Mouse (Mus musculus) thymus, postnatal 4 days (tissue): ENCODE measurements at regions not wholly inside any gene's neighbourhood (a gene's known extent, or its start where the extent isn't known, plus 50 kb on each side); places are given as distances from the start of the nearest gene placed in this dataset.

ENCODE experiments used
- DNase-seq: peaks from one replicate; pipeline ENCODE4 v3.0.0; 2021

DNA sequence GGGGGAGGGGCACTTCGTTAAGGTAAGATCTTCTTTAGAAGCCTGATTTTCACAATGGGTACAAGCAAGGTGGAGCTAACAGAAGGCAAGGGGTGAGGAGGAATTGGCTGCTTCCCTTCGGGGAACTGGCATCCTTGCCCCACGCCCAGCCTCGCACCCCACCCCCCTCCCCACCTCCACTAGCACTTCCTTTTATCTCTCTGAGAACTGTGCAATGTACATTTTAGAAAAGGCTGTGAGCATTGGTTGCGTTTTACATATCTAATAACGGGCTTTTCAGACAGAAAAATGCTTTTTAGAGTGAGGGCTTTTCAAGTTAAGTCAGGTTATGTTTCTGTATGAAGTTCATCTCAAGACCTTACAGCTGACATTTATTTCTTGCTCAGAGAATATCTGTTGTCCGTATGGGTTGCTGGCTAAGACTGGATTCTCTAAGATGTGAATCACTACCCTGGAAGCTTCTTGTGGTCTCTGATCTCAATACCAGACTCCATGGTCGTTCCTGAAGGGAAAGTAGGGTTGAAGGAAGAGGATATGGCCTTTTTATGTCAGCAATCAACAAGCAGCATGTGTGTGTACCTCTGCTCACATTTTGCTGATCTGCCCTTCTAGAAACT lies 199.1 kb downstream of the Klf6 start:
- no peak for DNase-seq

DNA sequence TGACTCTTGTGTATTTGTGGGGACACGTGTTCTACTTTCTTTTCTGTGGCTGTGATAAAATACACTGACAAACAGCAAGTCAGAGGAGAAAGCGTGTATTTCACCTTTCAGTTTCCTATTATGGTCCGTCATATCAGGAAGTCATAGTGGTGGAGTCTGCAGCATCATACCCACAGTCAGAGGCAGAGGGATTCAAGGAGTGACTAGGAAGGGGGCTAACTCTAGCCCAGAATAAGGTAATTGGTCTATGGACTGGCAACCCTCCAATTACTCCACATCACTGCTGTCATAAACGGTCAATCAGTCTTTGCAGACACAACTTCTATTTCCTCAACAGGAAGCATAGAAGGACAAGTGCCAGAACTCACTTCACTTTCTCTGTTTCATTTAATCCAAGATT lies 201.0 kb downstream of the Klf6 start:
- DNase-seq, result no peak

DNA sequence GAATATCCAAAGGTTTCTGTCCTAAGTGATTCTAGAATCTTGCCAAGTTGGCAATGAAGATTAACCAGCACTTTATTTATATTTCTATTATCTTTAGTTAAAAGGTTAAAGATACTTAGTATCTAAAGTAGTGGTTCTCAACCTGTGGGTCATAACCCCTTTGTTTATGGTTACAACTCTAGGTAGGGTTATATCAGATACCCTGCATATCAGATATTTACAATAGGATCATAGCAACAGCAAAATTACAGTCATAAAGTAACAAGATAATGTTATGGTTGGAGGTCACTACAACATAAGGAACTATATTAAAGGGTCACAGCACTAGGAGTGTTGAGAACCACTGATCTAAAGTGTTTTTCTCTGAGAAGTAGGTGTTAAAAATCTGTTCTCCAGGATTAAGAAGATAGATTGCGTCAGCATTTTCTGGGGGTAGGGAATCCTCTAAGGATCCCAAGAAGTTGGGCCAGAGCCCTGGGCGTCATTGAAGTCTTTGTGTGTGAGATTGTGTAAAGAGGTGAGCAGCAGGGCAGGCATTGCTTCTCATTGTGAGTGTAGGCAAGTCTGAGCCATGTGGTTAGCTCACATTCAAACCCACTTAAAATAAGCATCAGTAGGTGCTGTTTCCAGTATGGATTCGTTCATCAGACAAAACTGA lies 201.6 kb downstream of the Klf6 start:
- DNase-seq, result no peak

DNA sequence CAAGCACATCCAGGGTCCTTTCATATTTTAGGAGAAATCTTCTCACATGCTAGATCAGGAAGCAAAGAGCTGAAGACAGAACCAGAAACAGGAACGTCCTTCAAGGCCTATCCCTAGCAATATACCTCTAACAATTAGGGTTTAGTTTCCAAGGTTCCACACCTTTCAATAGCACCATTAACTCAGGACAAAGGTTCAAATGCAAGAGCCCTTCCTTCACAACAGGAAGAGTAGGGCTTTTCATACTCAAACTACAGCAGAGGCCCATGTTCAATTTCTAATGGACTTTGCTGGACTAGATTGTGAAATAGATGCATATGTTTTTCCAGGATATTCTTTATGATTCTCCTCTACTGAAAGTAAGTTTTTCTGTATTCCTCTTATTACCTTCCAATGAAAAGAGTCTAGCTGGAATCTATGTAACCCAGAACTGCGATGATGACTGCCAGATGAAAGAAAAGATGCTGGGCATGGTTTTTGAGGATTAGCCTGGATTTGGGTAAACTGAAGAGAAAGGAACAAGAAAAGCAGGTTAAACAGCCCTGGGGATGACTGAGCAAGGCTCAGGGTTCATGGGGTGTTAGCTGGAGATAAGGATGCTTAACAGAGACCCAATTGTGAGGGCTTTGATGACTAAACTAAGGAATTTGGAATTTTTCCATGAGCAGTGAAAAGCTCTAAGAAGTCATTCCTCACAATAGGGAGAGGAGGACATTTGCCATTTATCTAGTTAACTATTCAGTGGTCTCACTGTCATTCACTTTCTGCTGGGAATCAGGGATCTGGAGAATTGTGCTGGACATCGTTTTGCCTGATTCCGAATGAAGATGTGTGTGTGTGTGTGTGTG lies 215.9 kb downstream of the Klf6 start:
- DNase-seq, result no peak

DNA sequence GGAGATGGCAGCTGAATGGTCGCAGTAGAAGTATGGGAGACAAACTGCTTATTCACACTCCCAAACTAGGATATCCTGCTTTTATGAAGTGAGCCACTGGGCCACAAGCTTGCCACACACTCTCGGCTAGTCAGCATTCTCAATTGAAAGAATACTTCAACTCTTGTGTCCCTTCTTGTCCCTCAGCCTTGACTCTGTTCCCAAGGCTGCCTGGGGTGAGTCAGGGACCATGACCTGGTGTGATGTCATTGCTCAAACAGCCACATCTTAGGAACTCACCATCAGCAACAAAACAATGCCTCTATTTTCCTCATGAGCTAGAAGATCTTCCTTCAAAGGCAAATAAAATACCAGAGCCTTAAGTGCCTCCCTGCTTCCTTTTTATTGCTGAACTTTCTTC lies 224.6 kb downstream of the Klf6 start:
- no peak for DNase-seq

DNA sequence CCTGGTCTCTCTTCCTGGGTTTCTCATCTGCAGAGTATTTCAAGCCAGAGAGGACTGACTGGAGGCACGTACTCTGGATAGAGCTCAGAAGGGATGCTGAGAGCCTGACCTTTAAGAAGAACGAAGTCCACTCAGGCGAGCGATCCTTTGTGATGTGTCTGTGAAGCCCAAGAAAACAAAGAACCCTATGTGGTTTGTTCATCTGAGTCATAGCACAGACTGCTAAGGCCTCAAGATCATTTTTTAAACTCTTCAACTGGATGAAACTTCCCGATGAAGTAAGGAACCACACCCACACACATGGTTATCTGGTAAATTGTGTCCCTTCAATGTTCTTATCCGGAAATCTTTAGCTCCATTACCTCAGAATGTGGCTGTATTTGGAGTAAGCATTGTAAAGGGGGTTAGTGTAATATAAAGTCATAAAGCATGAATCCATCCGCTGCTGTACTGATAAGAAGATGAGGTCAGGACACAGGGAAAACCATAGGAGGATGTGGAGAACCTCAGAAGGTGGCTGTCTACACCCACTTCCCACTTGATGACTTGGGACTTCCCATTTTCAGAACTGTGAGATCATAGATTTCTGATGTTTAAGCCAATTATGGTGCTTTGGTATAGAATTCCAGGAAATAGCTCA lies 247.9 kb downstream of the Klf6 start:
- no peak for DNase-seq

DNA sequence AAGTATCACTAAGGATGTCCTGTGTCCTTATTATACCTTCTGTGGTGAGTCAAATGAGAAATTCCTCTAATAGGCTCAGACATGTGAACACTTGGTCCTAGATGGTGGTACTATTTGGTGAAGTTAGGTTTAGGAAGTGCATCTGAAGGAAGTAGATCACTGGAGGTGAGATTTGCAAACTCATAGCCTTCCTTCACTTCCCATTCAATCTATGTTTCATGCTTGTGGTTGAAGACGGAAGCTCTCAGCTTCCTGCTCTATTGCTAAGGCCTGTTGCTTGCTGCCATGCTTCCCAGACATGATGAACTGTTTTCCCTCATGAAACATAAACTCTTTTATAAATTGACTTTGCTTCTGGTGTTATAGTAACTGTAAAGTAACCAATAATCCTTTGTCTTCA lies 258.4 kb downstream of the Klf6 start:
- no peak for DNase-seq

DNA sequence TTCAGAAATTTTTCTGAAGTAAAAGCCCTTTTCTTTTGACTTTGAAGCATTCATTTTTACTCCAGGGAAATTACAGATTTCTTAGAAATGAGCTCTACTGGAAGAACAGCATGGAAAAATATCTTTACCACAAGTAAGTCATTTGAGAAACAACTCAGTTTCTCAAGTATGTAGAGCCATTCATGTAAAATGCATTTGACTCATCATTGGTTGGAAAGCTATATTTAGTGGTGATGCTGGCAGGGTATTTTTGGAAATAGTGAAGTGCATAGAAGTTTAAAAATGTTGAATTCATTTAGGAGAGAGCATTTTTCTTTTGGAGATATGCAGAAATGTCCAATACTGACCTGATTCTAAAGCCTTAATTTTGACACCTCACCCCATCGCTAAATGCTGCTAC lies 266.0 kb downstream of the Klf6 start:
- DNase-seq, result no peak

DNA sequence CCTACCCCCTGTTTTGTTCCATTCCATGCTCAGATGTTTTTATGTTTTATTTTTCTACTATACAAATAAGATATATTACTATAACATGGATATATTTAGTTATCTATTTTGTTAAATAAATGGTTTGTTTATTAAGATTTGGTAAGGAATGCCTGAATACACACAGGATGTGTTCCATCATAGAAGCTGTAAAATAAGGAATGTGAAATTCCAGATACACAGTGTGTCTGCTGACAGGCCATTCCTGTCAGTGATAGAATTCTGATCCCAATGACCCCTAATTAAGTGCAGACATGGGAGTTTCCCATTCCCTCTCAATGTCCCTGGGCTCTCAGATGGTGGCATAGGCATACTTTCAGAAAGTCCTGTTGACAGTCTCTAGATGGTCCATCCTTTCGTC lies 267.6 kb downstream of the Klf6 start:
- DNase-seq, result no peak

DNA sequence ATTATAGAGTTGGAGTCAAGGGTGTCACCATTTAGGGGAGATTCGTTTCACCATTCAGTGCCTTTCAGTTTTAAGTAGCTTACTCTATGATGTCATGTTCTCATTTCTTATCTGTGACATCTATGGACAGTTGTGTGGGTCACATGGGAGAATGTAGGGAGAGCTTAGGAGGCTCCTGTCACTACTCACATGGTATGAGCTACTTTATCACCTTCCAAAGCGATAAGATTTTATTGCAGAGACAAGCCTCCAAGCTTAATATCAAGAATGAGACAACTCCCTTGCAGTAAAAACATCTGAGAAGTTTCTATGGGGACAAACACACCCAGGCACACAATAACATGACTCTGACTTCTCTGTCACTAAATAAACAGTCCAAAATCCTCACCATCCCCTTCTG lies 270.1 kb downstream of the Klf6 start:
- no peak for DNase-seq

DNA sequence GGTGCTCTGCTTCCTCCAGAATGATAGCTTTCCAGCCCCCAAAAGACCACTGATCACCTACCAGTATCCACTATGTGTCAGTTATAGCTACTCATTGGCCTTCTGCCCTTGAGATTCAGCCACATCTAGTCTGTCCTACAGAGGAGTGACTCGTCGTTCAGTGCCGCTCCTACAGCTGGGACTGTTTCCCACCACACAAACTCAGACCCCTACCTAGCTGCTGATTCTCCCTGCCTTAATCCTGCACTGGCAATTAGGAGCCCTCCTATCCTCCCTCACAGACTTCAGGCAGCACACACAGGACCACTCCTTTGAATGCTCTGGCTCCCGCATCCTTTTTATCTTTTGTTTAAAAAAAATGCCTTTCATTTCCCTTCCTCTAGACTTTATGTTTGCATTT lies 275.9 kb downstream of the Klf6 start:
- DNase-seq, result no peak

DNA sequence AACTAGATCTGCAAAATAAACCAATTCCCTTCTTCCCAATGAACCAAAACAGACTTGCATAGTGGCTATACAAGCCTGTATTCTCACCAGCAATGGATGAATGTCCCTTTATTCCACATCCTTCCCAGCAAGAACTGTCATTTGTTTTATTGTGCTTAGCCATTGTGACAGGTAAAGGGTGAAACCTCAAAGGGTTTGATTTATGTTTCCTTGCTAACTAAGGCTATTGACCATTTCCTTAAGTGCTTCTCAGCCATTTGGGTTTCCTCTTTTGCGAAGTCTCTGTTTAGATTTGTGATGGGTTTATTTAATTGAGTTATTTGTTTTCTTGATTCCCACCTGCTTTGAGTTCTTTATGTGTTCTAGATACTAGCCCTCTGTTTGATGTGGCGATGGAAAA lies 281.5 kb downstream of the Klf6 start:
- no peak for DNase-seq

DNA sequence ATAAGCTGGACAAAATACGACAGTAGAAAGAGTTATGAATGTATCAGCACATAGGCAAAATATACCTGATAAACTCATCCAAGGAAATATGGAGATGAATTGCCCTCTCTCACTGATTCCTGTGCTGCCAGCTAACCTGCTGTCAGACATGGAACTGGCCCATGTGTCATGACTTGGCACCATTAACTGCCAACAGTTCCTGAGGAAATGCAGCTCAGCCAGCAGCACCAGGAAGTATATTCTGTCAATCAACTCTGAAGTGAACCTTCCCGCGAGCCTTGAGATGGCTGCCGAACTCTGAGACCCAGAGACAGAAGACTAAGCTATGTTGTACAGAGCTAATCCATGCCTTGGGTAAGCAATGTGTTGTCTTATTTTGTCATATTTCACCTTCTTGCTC lies 292.4 kb downstream of the Klf6 start:
- no peak for DNase-seq

DNA sequence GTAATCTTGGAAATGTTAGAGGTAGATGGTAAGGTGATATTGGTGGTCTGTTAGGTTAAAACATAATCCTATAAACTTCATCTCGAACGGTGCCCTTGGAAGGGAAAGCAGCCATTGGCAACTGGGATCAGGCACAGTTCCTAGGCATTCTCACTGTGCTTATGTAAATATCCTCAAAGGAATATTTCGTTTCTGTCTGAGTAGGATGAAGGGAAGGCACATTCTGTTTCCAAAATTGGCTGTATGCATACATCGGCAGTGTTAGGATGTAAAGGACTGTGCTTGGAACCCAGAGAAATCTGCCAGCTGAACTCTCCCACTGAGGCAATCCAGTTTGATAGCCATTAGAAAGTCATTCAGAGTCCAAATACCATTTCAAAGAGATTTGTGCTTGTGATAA lies 294.9 kb downstream of the Klf6 start:
- DNase-seq, result no peak

DNA sequence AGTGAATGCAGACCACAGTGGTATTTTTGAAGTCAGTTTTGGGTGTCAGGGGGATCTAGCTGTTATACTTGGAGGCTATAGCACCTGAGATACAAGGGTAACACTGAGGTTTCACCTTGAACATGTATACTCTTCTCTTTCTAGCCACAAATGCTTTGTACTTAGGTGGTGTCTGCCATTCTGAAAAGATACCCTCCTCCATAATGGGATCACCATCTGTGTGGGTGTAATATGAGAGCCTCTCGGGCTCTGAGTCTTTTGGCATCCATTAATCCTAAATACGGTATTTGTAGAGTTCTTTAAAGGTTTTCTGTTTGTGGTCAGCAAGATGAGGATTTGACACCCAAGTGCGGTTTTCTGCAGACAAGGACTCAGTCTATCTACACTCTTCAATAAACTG lies 295.7 kb downstream of the Klf6 start:
- DNase-seq, result no peak

DNA sequence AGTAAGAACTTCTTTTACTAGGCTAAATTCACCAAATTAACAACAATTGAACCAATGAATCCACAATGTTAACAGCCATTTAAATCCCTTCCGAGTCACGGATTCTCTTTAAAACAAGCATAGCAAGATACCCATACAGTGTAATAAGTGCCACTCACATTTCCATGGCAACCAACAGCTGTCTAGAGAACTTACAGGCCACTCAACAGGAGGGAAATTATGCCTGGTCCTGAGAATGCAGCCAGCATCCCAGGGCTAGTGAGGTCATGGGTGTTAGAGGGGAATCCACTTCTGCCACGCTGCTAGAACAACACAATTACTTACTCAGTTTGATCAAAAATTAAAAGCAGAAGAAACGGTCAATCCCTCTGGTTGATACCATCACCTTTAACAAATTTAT lies 296.7 kb downstream of the Klf6 start:
- no peak for DNase-seq

DNA sequence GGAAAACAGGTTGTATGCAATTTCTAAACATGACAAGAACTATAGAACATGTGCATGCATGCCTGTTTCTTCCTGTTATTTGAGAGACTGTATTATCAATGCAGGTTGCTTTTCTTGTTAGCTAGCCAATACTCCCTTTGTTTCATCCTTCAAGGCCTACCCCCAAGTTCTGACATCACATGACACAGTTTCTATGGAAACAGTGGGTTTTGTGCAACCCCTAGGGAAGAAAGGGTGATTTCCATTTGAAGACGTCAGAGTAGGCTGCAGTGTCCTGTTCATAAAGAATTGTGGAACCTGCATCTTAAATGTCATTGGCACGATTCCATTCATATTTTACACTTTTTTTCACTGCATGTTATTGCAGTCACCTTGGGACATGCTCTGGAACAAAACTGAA lies 298.1 kb downstream of the Klf6 start:
- no peak for DNase-seq

DNA sequence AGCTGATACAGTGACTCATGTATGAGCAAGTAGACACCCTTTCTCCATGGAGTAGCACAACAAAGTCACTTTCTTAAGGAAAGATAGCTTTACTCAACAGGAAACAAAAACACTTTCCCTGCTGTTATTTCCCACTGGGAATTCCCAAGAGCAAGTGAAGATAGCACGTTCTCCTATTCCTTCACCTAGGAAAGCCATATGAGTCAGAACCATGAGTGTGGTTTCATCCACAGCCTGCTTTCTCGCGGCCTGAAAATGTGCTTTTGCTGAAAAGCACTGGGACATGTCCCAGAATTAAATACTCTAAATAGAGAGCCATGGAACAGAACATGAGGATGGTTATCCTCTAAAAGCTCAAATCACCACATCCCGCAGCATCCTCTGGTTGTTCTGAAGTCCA lies 304.6 kb downstream of the Klf6 start:
- no peak for DNase-seq

DNA sequence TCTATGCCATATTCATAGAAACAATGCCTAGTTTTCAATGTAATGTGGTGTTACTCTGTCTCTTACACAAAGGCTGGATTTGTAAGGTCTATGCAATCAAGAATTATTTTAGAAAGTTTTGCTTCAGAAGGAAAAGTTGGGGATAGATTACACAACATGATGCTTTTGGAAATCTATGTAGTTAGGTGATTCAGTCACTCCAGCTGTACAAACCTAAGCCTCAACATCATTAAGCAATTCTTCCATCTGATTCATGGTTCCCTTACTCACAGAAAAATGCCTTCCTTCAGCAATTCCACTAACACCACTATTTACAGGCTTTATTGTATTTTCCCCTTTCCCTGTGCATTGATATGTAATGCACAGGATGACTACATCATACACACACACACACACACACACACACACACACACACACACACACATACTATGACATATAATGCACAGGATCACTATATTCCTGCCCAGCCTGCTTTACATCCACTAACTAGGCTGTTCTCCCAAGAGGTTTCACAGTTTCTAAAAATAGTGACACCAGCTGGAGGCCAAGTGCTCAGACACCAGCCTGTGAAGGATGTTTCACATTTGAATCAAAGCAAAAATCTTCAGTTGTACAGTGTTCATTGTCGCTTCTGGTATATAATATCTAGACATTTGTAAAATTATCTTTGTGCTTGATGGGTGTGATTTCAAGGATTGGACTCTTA lies 305.9 kb downstream of the Klf6 start:
- no peak for DNase-seq

DNA sequence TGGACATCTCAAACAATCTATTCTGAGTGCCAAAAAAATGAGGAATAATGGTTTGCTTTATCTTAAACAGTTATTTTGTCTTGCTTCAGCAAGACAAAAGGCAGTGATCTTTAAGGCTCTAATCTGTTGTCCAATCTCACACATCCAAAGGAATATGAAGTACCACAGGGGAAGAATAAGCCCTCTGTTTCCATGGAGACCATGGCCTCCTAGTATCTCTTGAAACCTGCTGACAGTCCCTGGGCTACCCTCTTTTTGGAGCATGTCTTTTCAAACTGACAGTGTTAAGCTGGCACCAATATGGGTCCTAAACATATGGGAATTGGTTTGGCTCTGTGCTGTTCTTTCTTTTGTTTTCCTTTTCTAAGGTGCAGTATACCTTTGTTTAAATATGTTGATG lies 311.8 kb downstream of the Klf6 start:
- DNase-seq, result no peak

DNA sequence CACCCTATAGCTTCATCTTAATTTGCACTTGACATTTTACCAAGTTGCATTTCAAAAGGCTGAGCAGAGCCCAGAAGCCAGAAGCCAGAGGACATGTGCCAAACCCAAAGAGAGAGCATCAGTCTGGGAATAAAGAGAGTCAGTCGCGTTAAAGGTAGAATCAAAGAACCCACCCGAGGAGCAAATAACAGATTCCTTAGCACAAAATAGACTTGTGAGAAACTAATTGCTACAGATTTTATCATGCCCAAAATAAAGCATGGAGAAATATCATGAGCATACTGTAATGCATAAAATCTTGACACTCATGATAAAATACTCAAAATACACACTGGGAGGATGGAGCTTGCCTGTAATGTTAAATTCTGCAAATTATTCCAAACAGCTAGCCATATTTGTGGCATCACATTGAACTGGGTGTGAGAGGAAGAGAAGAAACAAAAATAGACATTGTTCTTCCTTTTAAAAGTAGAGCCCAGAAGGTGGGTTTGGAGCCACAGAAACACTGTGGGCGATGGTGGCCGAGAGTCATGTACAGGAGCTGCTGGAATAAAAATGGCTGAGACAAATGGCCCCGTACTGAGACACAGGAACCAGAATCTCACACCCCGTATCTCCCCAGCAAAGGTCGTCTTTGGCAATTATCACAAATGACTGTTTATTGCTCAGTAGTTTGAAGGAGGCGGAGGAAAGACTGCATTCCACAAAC lies 317.2 kb downstream of the Klf6 start:
- no peak for DNase-seq

DNA sequence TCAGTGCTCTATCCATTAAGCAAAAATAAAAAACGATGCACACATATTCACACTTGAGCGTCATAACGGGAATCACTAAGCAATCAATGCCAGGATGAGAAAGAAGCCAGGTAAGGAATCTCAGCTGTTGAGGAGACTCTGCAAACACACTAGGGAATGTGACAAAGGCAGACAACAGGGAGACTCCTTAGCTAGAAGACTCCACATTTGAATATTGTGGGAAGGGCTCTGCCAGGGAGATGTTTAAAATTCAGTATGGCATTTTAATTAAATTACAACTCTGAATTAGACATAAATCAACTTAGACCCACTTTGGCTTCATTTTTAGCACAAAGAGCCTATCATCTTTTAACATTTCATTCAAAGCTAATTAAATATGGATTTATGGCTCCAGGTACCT lies 327.9 kb downstream of the Klf6 start:
- DNase-seq, result no peak

DNA sequence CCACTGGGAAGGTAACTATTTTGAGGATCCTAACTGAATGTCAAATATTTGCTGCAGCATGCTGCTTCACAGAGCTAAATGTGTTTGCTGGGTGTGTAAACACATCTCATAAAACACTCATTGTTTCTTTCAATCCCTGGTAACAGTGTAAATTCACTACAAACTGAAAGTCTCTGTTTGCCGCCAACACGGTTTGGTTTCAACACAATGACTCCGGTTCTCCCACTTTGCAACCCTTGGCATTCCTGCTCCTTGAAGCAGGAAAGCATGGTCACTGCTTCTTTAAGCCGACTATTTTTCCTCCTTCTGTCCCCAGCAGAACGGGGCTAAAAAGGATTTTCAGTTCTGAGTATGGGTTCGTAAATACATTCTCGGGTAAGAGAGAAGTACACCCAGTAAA lies 328.3 kb downstream of the Klf6 start:
- DNase-seq, result no peak
